In the genomic region with DNA sequence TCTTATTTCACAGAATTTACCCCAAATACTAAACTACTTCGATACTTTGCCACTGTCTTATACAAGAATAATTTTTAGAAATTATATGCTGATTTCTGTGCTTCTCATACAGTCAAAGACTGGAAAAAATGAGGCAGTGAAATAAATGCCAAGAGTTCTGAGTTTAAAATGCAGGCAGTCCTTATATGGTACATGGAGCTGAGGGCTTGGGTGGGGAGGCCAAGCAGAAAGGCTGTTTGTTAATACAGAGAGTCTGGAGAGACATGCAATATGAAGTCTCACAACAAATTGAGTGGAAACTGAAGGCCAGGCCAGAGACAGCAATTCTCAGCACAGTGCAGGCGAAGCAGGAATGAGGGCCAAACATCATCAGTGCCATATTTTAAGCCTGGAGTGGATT, we compare ENCODE assay signal across 24 mouse cellular contexts. TPM values are rescaled to one million over a fixed set of nuclear protein-coding genes. Genes with fewer than 3 reads are reported as not detected.
"Had no signal": no experiment of that assay in that cellular context is flagged by ENCODE, and none has a peak within 500 bp of the region (broad histone marks: within the 10 kb centered on the region; RNA-seq: fewer than 3 reads in every experiment).

No protein-coding gene starts in this region.

- H3K4me3 ChIP-seq: left cerebral cortex, adult 2 months; liver, embryonic 13.5 days; megakaryocyte, embryonic 14.5 days; midbrain, embryonic 10.5 days; neural tube, embryonic 12.5 days; neural tube, embryonic 15.5 days; stomach, embryonic 15.5 days had no signal

- H3K27me3 ChIP-seq: liver, embryonic 13.5 days; neural tube, embryonic 12.5 days; neural tube, embryonic 15.5 days; stomach, embryonic 15.5 days had no signal

- DNase-seq: kidney, adult 2 months; kidney, postnatal 36 days; layer of hippocampus, postnatal 36 days; liver, embryonic 13.5 days; midbrain, embryonic 14.5 days; right cerebral cortex, adult 18-20 months; right cerebral cortex, postnatal 25 days; spleen, adult 18-20 months; thymus, postnatal 25 days had no signal

- ATAC-seq: intestine, postnatal 0 days had no signal

- H3K9me3 ChIP-seq: liver, embryonic 13.5 days; megakaryocyte, embryonic 14.5 days; midbrain, embryonic 10.5 days; neural tube, embryonic 12.5 days; neural tube, embryonic 15.5 days; stomach, embryonic 15.5 days had no signal

- H3K27ac ChIP-seq: kidney, postnatal 0 days; left cerebral cortex, adult 2 months; liver, embryonic 13.5 days; midbrain, embryonic 10.5 days; neural tube, embryonic 12.5 days; neural tube, embryonic 15.5 days; stomach, embryonic 15.5 days had no signal

- H3K4me2 ChIP-seq: liver, embryonic 13.5 days; neural tube, embryonic 12.5 days; neural tube, embryonic 15.5 days; stomach, embryonic 15.5 days had no signal

- H3K4me1 ChIP-seq: liver, embryonic 13.5 days; midbrain, embryonic 10.5 days; neural tube, embryonic 12.5 days; neural tube, embryonic 15.5 days; stomach, embryonic 15.5 days had no signal

- H3K36me3 ChIP-seq: liver, embryonic 13.5 days; midbrain, embryonic 10.5 days; neural tube, embryonic 12.5 days; neural tube, embryonic 15.5 days; stomach, embryonic 15.5 days had no signal

- H3K9ac ChIP-seq: liver, embryonic 13.5 days; neural tube, embryonic 12.5 days; neural tube, embryonic 15.5 days; stomach, embryonic 15.5 days had no signal

RNA-seq across cellular contexts. Expression of a gene that starts 44.4 kb away (rescaled TPM):
- polyA plus RNA-seq: intestine, embryonic 14.5 days; intestine, postnatal 0 days; kidney, adult 2 months; kidney, embryonic 14.5 days; kidney, postnatal 0 days; limb, embryonic 11.5 days; limb, embryonic 14.5 days; liver, adult 2 months; liver, embryonic 13.5 days; liver, embryonic 16.5 days; midbrain, embryonic 10.5 days; midbrain, embryonic 14.5 days; neural tube, embryonic 12.5 days; neural tube, embryonic 15.5 days; stomach, embryonic 15.5 days had no signal

RNA-seq across cellular contexts. Expression of a gene that starts 51.1 kb away (rescaled TPM):
- polyA plus RNA-seq: intestine, embryonic 14.5 days; intestine, postnatal 0 days; kidney, adult 2 months; kidney, embryonic 14.5 days; kidney, postnatal 0 days; limb, embryonic 11.5 days; limb, embryonic 14.5 days; liver, adult 2 months; liver, embryonic 13.5 days; liver, embryonic 16.5 days; midbrain, embryonic 10.5 days; midbrain, embryonic 14.5 days; neural tube, embryonic 12.5 days; stomach, embryonic 15.5 days; thymus, postnatal 0 days had no signal
